Mouse (Mus musculus) heart, adult 2 months (tissue): ENCODE data around the gene Nav3.

Experiments used
- CTCF ChIP-seq: fragments of 200-600 bp; IDR thresholded peaks from 2 replicates; pipeline ENCODE4 v1.8.1; 2022; ENCODE audit warnings: antibody characterized with exemption, mild to moderate bottlenecking, moderate library complexity
- EP300 ChIP-seq: fragments of 200-500 bp; IDR thresholded peaks from 2 replicates; pipeline ENCODE4 v1.6.1; 2011; ENCODE audit warnings: low read depth, low read length, control low read depth; ENCODE audit not compliant: insufficient read depth

- TF ChIP-seq CTCF (no peak), EP300 (no peak)
Measured at GRCm38 (mm10) chr10:110154001-110154872, 301.8 kb downstream of the Nav3 start.
